Mouse (Mus musculus): ENCODE measurements at regions not wholly inside any gene's neighbourhood (a gene's known extent, or its start where the extent isn't known, plus 50 kb on each side); places are given as distances from the start of the nearest gene placed in this dataset.
A peak's percentile ranks its signal among the peaks of the same experiment; 100 is the strongest.

GRCm38 (mm10) chr8:126538136-126538535, 55.6 kb downstream of the Irf2bp2 start:
- no peak for ATAC-seq (replicated peaks; ENCODE audit: poor library complexity)

DNA sequence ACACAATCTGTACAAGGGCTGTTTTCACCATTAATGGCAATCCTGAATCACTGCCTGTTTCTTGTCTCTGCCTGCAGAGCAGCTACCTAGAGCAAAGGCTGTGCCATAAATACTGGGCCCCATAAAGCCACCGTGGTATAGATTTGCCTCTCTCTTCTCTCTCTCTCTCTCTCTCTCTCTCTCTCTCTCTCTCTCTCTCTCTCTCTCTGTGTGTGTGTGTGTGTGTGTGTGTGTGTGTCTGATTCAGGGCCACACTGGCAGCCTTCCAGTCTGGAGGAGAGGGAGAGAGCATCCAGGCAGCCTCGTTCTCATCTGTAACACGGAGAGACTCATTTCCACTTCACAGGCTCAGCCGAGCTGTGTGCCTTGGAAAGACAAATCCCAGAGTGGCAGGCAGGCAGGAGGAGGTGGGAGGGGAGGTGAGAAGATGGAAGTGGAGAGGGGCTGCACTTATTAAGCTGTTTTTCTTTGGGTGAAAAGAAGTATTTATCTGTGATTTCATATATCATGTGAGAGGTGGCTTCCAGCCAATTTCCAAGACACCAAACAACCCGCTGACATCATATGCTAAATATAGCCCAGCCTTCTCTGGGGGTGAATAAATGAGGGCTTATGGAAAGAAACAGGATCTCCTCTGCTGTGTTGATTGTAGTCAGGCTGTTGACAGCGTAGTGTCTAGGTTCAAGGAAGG, 56.7 kb downstream of the Irf2bp2 start:
- ATAC-seq (replicated peaks; ENCODE audit: poor library complexity), result no peak

DNA sequence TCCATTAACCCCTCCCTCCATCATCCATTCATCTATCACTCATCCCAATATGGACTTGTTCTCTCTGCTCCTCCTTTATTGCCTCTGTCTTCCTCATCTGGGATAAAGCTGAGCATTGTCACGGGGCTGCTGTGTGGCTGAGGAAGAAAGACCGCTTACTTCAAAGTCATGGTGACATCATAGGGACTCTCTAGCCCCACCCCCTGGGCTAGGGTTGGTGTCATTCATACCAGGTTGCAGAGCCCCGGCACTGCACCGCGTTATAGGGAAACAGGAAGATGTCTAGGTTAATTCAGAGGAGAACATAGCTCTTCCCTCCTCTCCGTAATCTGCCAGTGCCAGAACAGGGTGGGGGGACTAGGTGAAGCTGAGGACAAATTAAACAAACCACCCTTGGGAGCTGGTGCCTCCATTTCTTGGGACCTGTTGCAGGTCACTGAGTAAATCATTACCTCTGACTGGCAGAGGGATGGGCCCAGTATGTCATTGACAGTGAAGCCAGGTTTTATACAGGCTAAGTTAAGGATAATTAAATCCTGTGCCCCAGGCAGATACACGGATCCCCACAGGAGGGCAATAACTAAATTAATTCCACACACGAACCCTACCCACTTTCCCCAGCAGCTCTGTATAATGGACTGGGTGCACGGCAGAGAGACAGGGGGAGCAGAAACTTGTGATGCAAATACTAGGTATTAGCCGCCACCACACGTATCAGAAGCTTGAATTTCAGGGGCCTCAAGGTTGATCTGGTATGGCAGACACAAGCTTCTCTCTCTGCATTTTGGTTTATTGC, 57.5 kb downstream of the Irf2bp2 start:
- peak; percentile 96 for ATAC-seq (replicated peaks; ENCODE audit: poor library complexity)

GRCm38 (mm10) chr8:126532284-126532974, 57.6 kb upstream of the Tarbp1 start:
- ATAC-seq (replicated peaks; ENCODE audit: poor library complexity), result no peak

DNA sequence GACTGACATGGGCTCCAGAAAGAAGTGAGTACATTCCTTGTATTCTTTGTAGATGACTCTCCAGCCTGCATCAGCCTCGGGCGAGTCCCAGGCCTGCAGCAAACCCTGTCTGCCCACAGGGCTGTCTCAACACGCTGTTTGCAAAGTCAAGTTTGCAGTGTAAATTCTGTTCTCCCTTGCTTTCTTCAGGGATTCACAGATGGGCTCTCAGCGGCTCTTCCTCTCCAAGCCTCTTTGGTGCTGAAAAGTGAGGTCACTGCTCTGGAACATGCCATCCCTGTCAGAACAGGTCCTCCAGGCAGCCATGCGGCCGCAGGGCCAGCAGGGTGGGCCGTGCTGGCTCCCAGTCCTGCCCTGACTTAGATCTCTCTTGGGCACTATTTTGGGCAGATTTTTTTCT, 56.6 kb upstream of the Tarbp1 start:
- ATAC-seq (replicated peaks; ENCODE audit: poor library complexity), result no peak

GRCm38 (mm10) chr8:126529409-126529808, 54.5 kb upstream of the Tarbp1 start:
- ATAC-seq (replicated peaks; ENCODE audit: poor library complexity), result no peak

DNA sequence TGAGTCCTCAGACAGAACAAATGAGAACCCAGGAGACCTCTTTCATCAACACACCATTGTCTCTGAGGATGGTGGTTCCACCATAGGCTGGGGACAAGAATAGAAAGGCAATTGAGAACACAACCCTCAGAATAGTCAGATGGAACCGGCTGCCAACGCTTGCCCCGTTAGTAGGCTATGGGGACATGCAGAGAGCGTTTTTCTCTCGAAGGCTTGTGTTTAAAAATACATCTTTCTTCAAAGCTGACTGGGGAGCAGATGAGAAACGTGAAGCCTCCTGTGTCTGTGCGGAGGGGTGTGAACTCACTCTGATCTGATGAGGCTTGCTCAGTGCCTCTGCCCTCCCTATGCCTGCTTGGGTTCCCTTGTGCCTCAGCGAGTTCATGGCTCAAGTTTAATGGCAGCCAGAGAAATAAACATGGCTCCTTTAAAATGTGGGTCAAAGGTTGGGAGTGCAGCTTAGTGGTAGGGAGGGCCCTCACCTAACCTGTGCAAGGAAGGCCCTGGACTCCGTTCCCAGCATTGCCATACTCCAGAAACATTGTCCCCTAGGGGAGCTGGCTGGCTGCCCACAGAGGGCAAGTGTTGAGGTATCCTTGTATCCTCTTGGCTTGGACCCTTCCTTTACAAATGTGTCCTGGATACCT, 53.7 kb upstream of the Tarbp1 start:
- ATAC-seq (replicated peaks; ENCODE audit: poor library complexity), result no peak

DNA sequence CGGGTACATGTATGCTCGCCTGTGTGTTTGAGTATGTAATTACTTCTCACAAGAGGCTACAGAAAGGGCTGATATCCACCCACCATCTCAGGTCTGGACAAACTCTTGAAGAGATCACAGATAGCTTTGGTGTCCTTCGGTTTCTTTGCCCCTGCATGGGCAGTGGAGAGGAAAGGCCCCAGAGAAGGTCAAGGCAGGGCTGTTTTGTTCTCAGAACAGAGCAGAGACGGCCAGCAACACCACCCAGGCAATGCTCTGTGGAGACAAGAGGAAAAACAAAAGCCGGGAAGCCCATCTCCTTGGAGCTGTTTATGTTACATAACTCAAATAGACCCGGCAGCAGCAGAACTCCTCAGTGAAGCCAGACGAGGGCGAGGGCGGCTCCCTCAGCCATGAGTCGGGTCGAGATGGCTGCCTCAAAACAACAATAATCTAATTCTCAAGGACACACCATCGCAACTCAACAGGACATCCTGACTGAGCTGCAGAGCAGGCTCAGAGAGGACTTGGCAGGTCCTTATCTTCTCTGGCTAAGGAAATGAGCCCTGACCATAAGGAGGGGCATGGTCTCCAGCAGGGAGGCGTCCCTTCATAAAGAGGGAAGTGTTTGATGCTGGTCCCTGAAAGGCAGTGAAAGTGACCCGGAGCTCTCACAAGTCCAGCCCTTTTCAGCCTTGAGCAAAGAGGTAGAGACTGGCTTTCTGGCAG, 52.2 kb upstream of the Tarbp1 start:
- ATAC-seq (replicated peaks; ENCODE audit: poor library complexity), result peak; percentile 89

GRCm38 (mm10) chr8:126525575-126525974, 50.7 kb upstream of the Tarbp1 start:
- ATAC-seq (replicated peaks; ENCODE audit: poor library complexity), result no peak
